Mouse (Mus musculus) gastrocnemius, postnatal 10 days (tissue): ENCODE measurements around the gene G0s2. TPM values are rescaled to one million over a fixed set of nuclear protein-coding genes. Genes with fewer than 3 reads are reported as not detected.
A peak's percentile ranks its signal among the peaks of the same experiment; 100 is the strongest.
"Not testable (repeated sequence)": the region's sequence is repeated elsewhere in the genome, so short reads cannot be mapped to it uniquely, and the experiment has no call there.

Source experiments
- DNase-seq: peaks from one replicate; pipeline ENCODE4 v3.0.0; 2021; ENCODE audit warnings: mixed read lengths
- total RNA-seq, 2 experiments: library from RNA; stranded (reverse); gene quantifications; 2 replicates each; pipeline ENCODE4 v1.2.3; 2021

The G0s2 gene
- total RNA-seq, 2 experiments from 2014 or later, result 24.8 to 30.4 TPM

DNA sequence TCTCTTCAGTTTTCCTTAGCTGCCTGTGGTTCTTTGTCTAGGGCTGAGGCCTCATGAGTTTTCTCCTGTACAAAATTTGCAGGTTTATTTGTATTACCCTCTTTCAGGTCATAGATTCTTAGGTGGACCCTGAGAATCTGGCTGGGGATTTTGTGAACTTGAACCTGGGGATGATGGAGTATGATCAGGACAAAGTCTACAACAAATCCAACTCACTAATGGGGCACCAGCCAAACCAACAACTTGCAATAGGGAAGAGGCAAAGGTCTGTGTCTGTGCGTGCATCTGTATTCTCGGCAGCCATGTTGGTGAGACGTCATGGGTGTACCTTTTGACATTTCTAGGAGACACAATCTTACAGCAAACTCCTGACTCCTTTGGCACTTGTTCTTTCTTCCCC is 16.1 kb upstream of the G0s2 start:
- DNase-seq, result no peak

DNA sequence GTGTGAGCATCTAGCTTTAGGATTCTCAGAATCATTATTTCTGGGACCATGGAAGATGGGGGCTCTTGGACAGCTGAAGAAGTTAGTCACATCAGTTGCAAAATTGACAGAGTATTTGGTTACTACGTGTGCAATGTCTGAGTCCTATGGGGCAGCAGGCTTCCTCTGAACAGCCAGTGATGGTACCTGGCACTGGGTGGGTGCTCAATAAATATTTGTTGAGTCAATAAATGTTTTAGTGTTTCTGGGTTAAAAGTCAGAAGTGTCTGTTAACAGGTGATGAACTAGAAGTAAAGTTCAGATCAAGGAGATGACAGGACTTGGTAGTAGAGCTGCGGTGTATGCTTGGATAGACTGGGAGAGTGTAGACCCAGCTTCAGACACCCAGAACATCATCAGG is 14.6 kb upstream of the G0s2 start:
- DNase-seq, result no peak

DNA sequence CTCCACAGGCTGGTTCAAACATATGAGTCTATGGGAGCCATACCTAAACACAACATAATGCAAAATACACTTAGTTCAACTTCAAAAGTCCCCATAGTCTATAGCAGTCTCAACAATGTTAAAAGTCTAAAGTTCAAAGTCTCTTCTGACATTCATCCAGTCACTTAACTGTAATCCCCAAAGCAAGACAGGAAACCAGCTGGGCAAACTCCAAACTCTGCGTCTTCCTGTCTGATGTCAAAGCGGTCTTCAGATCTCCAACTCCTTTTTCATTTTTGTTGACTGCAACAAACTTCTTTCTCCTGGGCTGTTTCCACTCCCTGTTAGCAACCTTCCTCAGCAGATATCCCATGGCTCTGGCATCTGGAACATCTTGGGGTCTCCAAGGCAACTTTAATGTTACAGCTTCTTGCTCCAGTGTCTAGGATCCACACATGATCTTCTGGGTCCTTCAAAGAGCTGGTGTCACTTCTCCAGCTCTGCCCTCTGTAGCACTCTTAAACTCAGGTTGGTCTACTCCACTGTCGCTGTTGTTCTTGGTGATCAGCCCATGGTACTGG is 12.8 kb upstream of the G0s2 start:
- not testable (repeated sequence) for DNase-seq

DNA sequence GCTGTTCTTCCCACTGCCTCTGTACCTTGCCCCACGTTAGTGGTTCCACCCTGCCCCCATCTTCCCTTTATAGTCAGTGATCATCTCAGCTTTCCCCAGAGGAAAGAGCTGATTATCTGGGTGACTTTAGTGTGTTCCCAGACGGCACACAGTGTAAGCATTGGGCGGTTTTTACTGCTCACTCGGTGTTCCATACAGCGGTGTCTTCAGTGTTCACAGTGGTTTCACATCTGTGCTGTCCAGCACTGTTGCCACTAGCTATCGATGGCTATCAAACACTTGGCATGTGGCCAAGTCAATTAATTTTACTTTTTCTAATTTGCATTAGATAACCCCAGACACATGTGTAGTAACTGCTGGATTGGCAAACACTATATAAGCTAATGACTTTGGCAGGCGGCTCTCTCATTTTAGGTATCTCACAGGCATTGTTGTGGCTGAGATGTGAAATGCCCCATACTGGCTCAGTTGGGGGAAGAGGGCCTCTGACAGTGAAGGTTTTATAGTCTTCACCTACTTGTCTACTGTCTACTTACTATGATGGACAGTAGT is 11.3 kb upstream of the G0s2 start:
- DNase-seq, result no peak

DNA sequence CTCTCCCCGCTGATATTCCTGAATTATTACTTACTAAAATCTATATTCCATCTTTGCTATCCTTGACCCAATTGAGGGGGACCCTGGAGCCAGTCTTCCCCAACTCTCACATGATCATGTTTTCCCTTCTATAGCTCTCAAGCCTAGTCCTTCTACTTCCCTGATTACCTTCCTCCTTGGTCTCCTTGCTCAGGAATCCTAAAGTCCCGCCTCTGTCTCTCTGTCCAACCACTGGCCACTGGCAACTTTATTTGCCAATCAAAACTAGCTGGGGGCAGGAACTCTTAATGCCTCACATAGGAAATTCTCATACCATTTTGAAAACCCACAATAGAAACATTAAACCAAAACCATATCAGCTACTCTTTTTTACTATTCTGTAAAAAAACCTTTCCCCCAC is 8.3 kb upstream of the G0s2 start:
- DNase-seq, result no peak

DNA sequence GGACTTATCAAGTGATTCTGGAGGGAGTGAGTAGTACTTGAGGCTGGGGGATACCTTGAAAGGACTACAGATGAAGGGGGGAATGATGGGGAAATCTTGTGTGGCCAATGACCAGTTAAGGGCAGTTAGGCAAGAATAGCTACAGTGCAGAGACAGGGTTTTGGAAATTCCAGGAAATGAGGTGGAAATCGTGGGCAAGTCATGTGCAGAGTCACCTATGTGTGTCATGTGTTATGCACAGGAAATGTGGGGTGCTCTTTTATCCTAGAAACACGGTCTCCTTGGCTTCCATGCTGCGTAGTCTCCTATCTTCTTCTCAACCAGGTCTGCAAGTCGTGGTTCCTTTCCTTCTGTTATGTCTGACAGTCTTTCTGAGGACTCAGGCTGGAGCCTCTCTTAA is 6.5 kb upstream of the G0s2 start:
- DNase-seq, result no peak

DNA sequence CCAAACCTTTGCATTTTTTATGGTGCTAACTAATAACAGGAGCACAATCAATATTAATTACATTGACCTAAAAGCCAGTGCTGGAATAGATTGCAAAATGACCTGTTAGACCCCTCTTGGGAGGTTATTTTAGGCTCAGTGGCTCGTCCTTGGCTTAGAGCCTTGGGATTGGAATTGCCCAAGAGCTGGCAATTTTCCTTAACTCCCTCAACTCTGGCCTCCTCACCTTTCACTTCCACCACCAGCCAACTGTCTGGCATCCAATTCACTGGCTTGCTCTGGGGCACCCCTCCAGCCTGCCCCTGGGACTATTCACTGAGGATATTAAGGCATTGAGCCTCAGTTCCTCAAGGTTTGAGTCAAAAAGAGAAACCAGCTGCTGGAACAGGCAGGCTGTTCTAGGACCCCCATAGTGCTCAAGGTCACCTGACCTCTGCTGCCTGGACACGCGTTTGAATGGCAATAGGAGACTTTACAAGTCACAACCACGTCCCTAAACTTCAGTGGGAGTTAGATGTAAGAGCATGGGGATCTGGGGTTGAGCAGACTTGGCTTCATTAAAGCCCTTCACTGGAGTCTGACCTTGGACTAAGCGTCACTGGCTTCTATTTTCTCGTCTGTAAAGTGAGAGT is 5.5 kb upstream of the G0s2 start:
- DNase-seq, result peak; percentile 42

DNA sequence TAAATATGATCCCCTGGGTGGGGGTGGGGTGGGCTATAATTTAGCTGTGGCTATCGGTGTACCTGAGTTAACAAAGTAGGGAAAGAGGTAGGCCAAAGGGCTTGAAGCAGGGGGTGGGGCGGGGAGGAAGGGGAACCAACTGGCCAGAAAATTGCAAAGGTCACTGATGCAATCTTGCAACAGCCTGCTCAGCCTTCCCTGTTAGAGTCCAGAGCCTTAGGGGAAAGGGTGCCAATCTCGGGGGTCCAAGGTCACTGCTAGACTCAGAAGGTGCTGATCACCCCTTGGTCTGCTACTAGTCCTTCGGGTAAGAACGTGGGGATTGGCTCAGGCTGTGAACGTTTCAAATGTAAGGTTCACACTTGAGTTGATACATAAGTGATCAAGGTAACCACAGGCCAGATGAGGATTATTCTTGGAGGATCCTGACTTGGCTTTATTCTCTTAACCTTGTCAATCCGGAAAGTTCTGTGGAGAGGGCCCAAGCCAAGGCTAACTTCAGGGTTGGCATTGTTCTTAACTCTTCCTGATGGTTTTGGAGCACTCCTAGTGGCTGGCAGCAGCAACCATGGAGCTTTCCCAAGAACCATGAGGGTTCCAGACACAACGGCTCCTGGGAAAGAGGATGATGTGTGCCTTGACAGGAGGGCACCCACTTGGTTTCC is 1.5 kb upstream of the G0s2 start:
- no peak for DNase-seq

DNA sequence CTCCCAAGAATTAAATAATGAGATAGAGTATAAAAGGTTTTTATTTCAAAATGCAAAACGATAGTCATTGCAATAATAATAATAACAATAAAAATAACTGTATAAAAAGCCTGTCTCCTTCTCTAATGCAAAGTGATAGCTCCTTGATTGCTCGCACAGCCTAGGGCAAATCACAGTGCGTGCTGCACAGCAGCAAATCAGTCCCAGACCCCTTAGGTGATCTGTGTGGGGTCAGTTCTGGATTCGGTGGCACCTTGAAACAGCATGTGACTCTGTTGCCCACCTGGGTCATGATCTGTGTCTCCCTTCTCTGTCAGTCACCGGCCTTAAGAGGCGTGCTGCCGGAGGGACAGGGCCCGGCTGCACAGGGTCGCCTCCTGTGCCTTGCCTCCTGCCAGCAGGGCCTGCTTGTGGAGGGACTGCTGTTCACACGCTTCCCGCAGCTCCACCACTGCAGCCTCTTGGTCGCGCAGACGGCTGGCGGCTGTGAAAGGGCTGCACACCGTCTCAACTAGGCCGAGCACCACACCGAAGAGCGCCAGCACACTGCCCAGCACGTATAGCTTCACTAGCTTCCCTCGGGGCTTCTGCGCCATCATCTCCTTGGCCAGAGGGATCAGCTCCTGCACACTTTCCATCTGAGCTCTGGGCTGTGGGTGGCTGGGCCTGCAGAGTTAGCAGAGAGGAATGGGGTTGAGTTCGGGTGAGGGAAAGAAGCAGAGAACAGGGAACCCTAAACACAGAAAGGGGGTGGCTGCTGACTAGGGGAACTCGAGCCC is 691 bp downstream of the G0s2 start:
- peak; percentile 49 for DNase-seq

DNA sequence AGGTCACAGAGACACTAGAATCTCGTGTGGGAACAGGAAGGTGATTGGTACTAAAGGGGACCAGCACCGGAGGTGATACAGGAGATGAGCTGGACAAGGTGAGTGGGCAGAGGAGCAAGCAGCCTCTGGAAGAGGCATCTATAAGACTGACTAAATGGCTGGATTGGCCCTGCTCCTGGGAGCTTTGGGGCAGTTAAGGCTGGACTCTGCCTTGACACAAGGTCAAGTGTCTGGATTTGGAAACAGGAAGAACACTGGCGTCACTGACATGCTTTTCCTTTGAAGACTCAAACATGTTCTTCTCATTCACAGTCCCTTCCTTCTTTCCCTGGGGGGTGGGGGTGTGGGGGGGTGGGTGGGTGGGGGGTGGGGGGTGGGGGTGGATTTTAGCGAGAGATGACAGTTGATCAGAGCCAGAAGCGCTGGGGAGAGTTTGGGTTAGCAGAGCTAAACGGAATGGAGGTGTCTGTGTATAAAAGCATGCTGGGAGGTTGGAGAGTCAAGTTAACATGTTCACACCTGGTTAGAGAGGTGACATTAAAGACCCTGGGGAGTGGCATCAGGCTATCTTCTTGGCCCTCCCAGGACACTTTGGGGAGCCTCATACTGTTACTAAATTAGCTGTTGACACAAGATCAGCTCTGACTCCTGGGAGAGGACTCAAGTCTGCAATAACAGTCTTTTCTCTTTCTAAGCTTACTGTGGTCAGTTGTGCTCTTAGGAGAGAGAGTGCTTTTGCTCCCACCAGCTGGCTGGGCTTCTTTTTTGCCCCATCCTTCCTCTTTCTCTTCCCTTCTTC is 1.9 kb downstream of the G0s2 start:
- no peak for DNase-seq

DNA sequence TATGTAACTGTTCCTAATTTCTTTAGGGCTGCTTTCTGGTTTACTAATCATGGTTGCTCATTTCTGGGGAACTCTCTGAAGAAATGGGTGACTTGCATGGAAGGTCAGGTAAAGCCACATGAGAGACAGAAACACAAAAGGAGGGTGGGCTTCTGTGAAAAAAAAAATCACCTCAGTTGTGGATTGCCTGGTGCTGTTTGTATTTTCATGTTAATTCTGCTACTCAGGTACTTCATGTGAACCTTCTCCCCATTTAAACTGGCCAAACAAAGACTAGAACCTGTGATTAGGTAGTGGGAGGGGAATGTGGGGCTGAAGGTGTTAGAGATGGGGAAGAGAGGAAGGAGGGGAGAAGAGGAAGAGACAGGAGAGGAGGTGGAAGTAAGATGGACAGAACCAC is 7.3 kb downstream of the G0s2 start:
- DNase-seq, result no peak

DNA sequence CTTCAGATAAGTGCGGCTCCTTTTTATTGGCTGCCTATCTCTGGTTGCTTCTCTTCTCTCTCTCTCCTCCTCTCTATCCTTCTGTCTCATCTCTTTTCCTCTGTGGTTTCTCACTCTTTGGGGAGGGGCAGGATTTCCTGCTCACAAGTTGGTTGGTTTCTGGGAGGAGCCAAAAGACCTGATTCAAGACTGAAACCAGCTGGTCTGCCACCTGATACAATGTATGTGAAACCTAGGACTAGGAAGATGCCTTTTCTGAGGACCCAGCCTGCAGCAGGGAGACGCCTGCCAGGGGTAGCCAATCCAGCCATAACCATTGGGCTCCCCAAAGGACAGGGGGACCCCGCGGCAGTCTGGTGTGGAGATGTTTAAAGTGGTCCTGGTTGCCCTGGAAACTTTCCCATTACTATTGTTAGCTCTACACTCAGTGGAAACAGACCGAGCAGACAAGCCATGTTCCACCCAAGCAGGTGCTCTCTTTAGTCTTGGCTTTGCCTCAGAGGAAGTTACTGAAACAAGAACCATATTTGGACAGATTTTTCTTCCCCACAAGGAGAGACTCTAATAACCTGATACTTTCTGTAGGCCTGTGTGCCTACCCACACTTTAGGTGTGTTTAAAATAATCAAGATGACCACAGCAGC is 8.9 kb downstream of the G0s2 start, which contains the start of gene Hsd11b1:
Gene Hsd11b1, minus strand, starts transcription at position 121 of the 644 bp plus-strand sequence.
- DNase-seq, result no peak

DNA sequence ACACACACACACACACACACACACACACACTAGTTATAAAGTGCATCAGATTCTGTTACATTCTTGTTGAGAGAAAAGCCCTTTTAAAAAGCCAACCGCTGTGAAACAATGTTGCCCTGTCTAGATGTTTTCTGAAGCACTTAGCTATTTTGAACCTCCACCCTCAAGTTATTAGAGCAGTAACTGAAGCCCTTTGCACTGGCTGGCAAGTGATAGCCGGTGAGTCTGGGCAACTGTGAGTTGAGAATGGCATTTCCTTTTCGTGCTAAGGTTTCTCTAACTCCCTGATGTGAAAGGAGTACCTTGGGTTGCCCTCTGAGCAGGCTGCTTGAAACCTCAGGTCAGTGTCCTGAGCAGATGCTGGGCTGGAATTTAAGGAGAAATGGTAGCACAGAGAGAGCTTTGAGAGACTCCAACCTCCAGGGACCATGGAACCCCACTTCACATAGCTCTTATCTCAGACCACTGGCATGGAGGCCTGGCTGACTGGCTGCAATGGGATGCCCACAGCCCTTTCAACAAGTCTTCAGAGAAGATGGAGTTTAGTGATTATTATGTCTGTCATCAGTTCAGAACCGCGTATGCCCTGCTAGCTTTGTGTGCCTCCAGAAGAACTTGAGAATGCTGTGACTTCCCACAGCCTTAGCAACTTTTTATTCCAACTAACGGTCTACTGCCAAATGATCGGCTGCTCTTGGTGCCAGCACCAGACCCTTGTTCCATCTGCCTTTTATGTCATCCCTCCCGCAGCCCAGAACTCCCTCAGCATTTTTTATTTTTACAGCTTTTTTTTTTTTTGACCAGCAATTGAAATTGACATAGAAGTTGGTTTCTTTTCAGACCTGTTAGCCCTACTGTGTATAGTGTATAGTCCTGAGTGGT is 9.8 kb downstream of the G0s2 start:
- DNase-seq, result no peak

DNA sequence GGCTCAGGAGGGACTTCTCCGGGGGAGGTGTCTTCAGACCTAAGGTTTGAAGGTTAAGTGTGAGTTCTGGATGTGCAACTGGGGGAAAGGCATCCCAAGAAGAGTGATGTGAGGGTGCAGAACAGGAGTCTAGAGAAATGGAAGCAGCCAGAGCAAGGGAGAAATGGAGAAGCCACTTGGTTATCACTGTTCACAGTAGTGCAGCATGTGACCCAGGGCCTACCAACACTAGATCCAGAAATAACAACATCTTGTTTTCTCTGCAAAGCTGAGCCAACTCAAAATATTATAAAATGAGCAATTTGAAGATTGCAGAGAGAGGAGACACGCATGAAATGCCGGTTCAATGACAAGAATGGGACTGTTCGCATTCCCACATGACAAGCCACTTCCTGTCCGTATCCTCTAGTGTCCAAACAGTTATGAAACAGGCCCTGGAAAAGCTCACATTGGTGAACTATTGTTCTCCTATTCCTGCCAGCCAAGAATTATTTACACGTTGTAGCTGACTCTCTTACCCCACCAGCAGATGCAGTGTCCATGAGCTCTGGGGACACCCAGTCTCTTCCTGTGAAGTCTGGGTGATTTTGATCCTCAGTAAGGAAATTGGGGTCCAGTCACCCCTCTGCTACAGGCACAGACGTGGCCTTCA is 11.0 kb downstream of the G0s2 start:
- DNase-seq, result no peak

DNA sequence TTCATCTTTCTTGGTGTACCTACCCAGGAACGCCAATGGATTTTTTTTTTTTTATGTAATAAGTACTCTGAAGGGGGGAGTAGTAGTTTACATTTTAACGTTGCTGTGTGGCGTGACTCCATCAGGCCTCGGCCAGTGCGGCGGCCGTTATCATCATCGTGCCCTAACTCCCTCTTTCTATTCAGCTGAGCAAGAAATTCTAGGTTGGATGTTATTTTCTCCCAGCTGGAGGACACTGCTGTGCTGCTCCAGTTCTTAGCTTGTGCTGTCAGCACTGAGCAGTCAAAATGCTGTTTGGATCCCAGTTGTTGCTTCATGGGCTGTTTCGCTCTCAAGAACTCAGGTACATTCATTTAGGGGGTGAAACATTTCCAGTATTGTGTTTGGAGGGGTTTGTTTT is 13.5 kb downstream of the G0s2 start:
- no peak for DNase-seq

DNA sequence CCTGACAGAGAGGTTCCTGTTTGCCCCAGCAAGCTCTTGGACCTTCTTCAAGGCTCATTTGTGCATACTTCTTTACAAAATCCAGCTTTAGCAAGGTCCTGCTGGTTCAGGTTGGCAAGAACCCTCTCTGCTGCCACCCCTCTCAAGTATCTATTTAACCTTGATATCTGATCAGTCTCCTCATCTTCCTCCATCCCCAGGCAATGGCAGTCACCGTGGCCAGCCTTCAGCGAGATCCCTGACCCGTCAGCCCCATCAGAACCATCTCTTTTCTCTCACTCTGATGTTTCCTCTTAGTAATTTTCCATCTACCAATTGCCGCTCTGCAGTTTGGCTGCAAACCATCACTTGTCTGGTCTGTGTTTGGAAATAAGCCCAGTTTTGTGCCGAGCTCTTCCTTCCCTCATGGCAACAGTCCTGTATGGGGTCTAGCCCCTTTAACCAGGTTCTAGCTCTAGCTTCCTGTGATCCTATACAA is 16.4 kb downstream of the G0s2 start:
- DNase-seq, result no peak

DNA sequence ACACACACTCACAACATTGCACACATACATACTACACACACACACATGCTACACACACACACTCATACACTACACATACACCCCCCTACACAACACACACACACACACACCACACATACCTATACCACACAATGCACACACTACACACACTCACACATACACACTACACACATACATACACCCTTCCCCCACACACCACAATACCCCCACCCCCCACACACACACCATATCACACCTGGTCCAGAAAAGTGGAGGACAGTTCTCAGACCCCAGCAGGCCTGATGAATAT is 16.8 kb downstream of the G0s2 start:
- no peak for DNase-seq

DNA sequence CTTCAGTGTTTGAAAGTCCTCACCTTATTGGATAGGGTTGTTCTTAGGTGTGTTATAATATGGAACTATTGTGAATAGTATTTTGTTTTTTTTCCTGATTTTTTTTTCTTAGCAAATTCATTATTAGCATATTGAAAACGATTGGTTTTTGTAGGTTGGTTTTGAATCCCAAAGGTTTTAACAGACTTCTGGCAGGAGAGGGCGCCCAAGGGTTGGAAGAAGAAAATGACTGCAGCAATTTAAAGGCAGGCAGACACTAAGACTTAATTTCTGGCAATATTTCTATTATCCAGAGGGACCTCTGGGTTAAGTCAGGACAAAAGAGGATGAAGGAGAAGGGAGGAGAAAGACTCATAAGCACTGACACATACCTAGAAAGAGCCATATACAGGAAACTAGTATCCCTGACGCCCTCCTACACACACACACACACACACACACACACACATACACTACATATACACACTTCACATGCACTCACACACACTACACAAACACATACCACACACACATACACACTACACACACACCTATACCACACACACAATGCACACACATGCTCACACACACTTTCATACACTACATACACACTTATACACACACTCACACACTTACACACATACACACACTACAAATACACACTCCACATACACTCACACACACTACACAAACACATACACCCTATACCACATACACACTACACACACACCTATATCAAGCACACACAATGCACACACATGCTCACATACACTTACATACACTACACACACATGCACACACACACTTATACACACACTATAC is 17.3 kb downstream of the G0s2 start:
- peak; percentile 72 for DNase-seq

DNA sequence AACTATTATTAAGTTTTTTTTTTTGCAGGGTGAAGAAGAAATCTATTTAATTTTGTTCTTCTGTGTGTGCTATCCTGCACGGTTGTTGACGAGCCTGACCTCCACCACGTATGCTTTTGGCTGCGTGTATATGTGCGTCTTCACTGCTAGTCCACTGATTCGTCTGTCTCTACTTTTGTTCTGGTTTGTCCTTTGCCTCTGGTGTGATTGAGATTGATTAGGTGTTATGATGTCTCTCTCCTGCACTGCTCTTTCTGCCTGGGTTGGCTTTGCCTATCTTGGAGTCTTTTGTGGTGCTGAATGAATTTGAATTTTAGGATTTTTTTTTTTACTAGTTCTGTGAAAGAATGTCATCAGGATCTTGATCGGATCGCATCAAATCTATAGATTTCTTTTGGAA is 18.0 kb downstream of the G0s2 start:
- no peak for DNase-seq
